Mouse (Mus musculus) common myeloid progenitor, adult 5-6 weeks (primary cell): Measurements from ENCODE around the gene Il18r1. TPM values are rescaled to one million over a fixed set of nuclear protein-coding genes. Genes with fewer than 3 reads are reported as not detected.

Experiments used
- ATAC-seq: replicated peaks from 2 replicates; pipeline ENCODE4 v1.8.0; 2016; ENCODE audit warnings: low read depth, mild to moderate bottlenecking, moderate TSS enrichment, inconsistent platforms; ENCODE audit not compliant: poor library complexity, severe bottlenecking
- total RNA-seq: library from RNA; stranded (forward); fragments of 200-1000, 187-1606 nt; gene quantifications from 2 replicates; pipeline ENCODE4 v1.2.3, GENCODE M21; 2017

The Il18r1 gene
- total RNA-seq, 1 experiment from 2014 or later, result 1.1 TPM

GRCm38 (mm10) chr1:40476756-40477155 lies 11.4 kb downstream of the Il18r1 start:
- ATAC-seq, result no peak

GRCm38 (mm10) chr1:40479505-40479923 lies 14.2 kb downstream of the Il18r1 start:
- ATAC-seq, result peak; percentile 80

GRCm38 (mm10) chr1:40494594-40494993 lies 29.2 kb downstream of the Il18r1 start:
- ATAC-seq, result no peak

- no peak for ATAC-seq
Measured at GRCm38 (mm10) chr1:40499708-40500107, 34.4 kb downstream of the Il18r1 start.

- ATAC-seq, result peak; percentile 40
Measured at GRCm38 (mm10) chr1:40501126-40501525, 35.8 kb downstream of the Il18r1 start.

GRCm38 (mm10) chr1:40501546-40502398 lies 36.4 kb downstream of the Il18r1 start:
- ATAC-seq, result peak; percentile 76

- ATAC-seq, result peak; percentile 51
Measured at GRCm38 (mm10) chr1:40504548-40504947, 39.2 kb downstream of the Il18r1 start.

GRCm38 (mm10) chr1:40514851-40515585 lies 49.7 kb downstream of the Il18r1 start, which contains the start of gene Il18rap:
Gene Il18rap (plus strand): TSS chr1:40515362.
- ATAC-seq, result peak; percentile 95

GRCm38 (mm10) chr1:40516364-40516763 lies 51.0 kb downstream of the Il18r1 start:
- ATAC-seq, result peak; percentile 32; the same call in 1 of the 2 replicates

GRCm38 (mm10) chr1:40522918-40523317 lies 57.6 kb downstream of the Il18r1 start:
- no peak for ATAC-seq

GRCm38 (mm10) chr1:40523971-40524722 lies 58.8 kb downstream of the Il18r1 start:
- peak; percentile 45 for ATAC-seq

GRCm38 (mm10) chr1:40529287-40529686 lies 63.9 kb downstream of the Il18r1 start:
- no peak for ATAC-seq

GRCm38 (mm10) chr1:40537577-40537976 lies 72.2 kb downstream of the Il18r1 start:
- no peak for ATAC-seq

- ATAC-seq, result peak; percentile 63; the same call in 1 of the 2 replicates
Measured at GRCm38 (mm10) chr1:40544650-40545049, 79.3 kb downstream of the Il18r1 start.

GRCm38 (mm10) chr1:40546645-40547044 lies 81.3 kb downstream of the Il18r1 start:
- no peak for ATAC-seq

- ATAC-seq, result no peak
Measured at GRCm38 (mm10) chr1:40547064-40547572, 81.8 kb downstream of the Il18r1 start.

GRCm38 (mm10) chr1:40547762-40548161 lies 82.4 kb downstream of the Il18r1 start:
- ATAC-seq, result no peak
